Mouse (Mus musculus) heart, postnatal 0 days (tissue): ENCODE results near the gene Osbpl2. TPM values are rescaled to one million over a fixed set of nuclear protein-coding genes. Genes with fewer than 3 reads are reported as not detected.

ENCODE experiments used
- ATAC-seq: fragments of 200-750 bp; cut with Nextera tagmentation; 2 replicates; pipeline ENCODE4 v1.8.0; 2017; ENCODE audit warnings: low read depth, moderate number of reproducible peaks, moderate library complexity; ENCODE audit not compliant: insufficient read depth
- DNase-seq: peaks from one replicate; pipeline ENCODE4 v3.0.0-alpha.2; 2016; ENCODE audit warnings: low spot score
- H3K27ac ChIP-seq: fragments of 300-500 bp; sonication (generic); 2 replicates; pipeline ENCODE4 v1.5.1; 2014; ENCODE audit warnings: low read depth, mild to moderate bottlenecking
- H3K27me3 ChIP-seq: fragments of 300-500 bp; sonication (generic); 2 replicates; pipeline ENCODE4 v1.6.1; 2014; ENCODE audit warnings: low read length, mixed read lengths; ENCODE audit not compliant: control insufficient read depth, insufficient read depth
- H3K36me3 ChIP-seq: fragments of 300-500 bp; sonication (generic); replicated peaks from 2 replicates; pipeline ENCODE4 v1.6.1; 2014; ENCODE audit warnings: low read length, mixed read lengths; ENCODE audit not compliant: control insufficient read depth, insufficient read depth
- H3K4me1 ChIP-seq: fragments of 300-500 bp; sonication (generic); 2 replicates; pipeline ENCODE4 v1.6.1; 2014; ENCODE audit warnings: antibody characterized with exemption; ENCODE audit not compliant: control insufficient read depth, insufficient read depth
- H3K4me2 ChIP-seq: fragments of 300-500 bp; sonication (generic); 2 replicates; pipeline ENCODE4 v1.6.1; 2014; ENCODE audit warnings: low read depth, mild to moderate bottlenecking, low read length, moderate library complexity
- H3K4me3 ChIP-seq: fragments of 300-500 bp; sonication (generic); 2 replicates; pipeline ENCODE4 v1.5.1; 2014; ENCODE audit warnings: low read depth, low read length
- H3K9ac ChIP-seq: fragments of 300-500 bp; sonication (generic); replicated peaks from 2 replicates; pipeline ENCODE4 v1.6.1; 2014; ENCODE audit warnings: low read depth, low read length, mixed read lengths
- H3K9me3 ChIP-seq: fragments of 300-500 bp; sonication (generic); replicated peaks from 2 replicates; pipeline ENCODE4 v1.6.1; 2016; ENCODE audit warnings: low read length; ENCODE audit not compliant: control insufficient read depth
- CTCF ChIP-seq: IDR thresholded peaks from 2 replicates; pipeline ENCODE4 v1.5.1; 2016; ENCODE audit warnings: antibody characterized with exemption, control low read depth, low read depth
- EP300 ChIP-seq: IDR thresholded peaks from 2 replicates; pipeline ENCODE4 v1.6.1; 2016; ENCODE audit warnings: antibody characterized with exemption, low read depth
- WGBS: fragments of 180-500 bp; shearing (Covaris S2); extraction: QIAGEN DNeasy Blood & Tissue Kit; methylation state at CpG from one replicate; pipeline ENCODE4 v1.1.7; 2014; 5-methylcytosine and 5-hydroxymethylcytosine counted together
- polyA plus RNA-seq: library from polyadenylated mRNA; unstranded; fragments of >200 nt; fragmentation: Nextera tagmentation; extraction: Ambion mirVana; gene quantifications from 2 replicates; pipeline ENCODE4 v1.2.1, GENCODE M21; 2015
- total RNA-seq: library from RNA; depleted of rRNA; stranded (reverse); fragments of >200 nt; gene quantifications from 2 replicates; pipeline ENCODE4 v1.2.3, GENCODE M21; 2014; ENCODE audit warnings: low replicate concordance

Osbpl2 gene
- total and polyA plus RNA-seq, 2 experiments from 2014 or later = 30.2 to 32.4 TPM

DNA sequence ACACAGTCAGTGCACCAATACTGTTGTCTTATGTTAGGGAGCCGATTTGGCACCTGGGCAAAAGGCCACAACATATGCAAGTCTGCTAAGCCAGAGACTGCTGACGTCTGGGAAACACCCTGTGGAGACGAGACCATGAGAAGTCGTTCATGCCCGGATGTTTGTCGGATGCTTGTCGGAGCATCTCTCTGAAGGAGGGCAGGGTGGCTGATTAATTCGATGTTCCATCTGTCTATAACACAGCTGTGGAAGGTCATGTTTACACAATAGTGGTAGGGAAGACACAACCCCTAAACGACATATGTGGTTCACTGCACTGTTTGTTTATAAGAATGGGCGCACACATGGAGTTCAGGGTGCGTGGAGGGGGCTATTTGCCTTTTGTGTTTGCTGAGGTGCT is 81.6 kb downstream of the Osbpl2 start:
- H3K36me3 ChIP-seq = peaks cover 28% of the 10 kb centered on the region
- 78% methylated on average over 11 of the region's 11 CpGs for WGBS
- TF ChIP-seq CTCF = no peak
- TF ChIP-seq EP300 = no peak
- H3K4me2 ChIP-seq = no peak overlapping the region
- H3K9me3 ChIP-seq = no peaks in the 10 kb centered on the region
- no peak overlapping the region for H3K9ac ChIP-seq
- H3K4me3 ChIP-seq = no peak overlapping the region
- no peaks in the 10 kb centered on the region for H3K27me3 ChIP-seq
- no peak overlapping the region for H3K27ac ChIP-seq
- DNase-seq (no peak), ATAC-seq (no peak)
- 0 out of 2 replicates have a peak, but pooled peaks cover 12% of the 10 kb centered on the region for H3K4me1 ChIP-seq

DNA sequence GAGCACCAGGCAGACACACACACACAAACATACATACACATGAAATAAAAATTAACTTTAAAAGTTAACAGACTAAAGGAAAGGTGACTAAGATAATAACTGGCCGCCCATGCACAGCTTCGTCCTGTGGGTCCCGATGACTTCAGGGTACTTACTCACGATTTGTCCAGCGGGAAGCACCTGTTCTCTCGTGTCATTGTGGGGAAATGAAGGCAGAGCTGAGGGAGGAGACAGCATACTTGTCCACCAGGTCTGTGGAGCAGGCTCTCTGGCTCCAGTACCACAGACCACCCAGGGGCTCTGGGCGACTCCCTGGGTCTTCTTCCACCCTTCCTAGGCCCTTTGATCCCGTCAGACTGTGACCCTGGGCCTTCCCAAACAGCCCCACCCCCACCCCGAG is 82.2 kb downstream of the Osbpl2 start:
- peaks cover 24% of the 10 kb centered on the region; the same call in 1 of the 2 replicates for H3K36me3 ChIP-seq
- ATAC-seq (no peak), DNase-seq (no peak)
- H3K27ac ChIP-seq = no peak overlapping the region
- H3K9me3 ChIP-seq = no peaks in the 10 kb centered on the region
- no peaks in the 10 kb centered on the region for H3K27me3 ChIP-seq
- H3K9ac ChIP-seq = no peak overlapping the region
- 82% methylated on average over 9 of the region's 9 CpGs for WGBS
- no peak for TF ChIP-seq EP300
- TF ChIP-seq CTCF = no peak
- no peak overlapping the region for H3K4me2 ChIP-seq
- 0 out of 2 replicates have a peak, but pooled peaks cover 12% of the 10 kb centered on the region for H3K4me1 ChIP-seq
- H3K4me3 ChIP-seq = no peak overlapping the region

DNA sequence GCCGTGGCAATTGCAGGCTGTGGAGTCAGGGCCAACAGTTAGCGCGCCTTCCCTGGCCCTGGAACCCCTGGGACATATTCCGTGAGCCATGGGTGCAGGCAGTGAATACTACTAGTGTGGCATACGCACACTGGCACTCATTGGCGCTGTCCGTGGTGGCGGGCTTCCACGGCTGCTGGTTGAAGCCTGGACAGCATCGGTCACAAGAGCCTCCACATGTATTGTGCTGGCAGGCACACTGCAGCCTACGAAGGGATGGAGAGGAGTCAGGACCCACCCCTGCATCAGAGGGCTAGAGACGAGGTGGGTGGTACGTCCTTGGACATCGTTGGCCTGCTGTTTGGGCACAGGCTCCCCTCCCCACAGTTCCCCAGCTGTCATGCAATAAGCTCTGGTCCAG is 83.2 kb downstream of the Osbpl2 start:
- no peak overlapping the region for H3K4me2 ChIP-seq
- H3K27me3 ChIP-seq = no peaks in the 10 kb centered on the region
- no peak overlapping the region for H3K27ac ChIP-seq
- peaks cover 24% of the 10 kb centered on the region; the same call in 1 of the 2 replicates for H3K36me3 ChIP-seq
- H3K9ac ChIP-seq = no peak overlapping the region
- DNase-seq (no peak), ATAC-seq (no peak)
- TF ChIP-seq CTCF (no peak), EP300 (no peak)
- no peak overlapping the region for H3K4me3 ChIP-seq
- H3K9me3 ChIP-seq = no peaks in the 10 kb centered on the region
- 91% methylated on average over 14 of the region's 14 CpGs for WGBS
- 0 out of 2 replicates have a peak, but pooled peaks cover 12% of the 10 kb centered on the region for H3K4me1 ChIP-seq

GRCm38 (mm10) chr2:180202805-180203204 is 83.7 kb downstream of the Osbpl2 start:
- H3K9me3 ChIP-seq = no peaks in the 10 kb centered on the region
- H3K27me3 ChIP-seq = no peaks in the 10 kb centered on the region
- no peak overlapping the region for H3K4me3 ChIP-seq
- H3K9ac ChIP-seq = no peak overlapping the region
- DNase-seq (no peak), ATAC-seq (no peak)
- H3K4me2 ChIP-seq = no peak overlapping the region
- peaks cover 20% of the 10 kb centered on the region; the same call in 1 of the 2 replicates for H3K36me3 ChIP-seq
- 0 out of 2 replicates have a peak, but pooled peaks cover 12% of the 10 kb centered on the region for H3K4me1 ChIP-seq
- 66% methylated on average over 10 of the region's 10 CpGs for WGBS
- TF ChIP-seq CTCF (no peak), EP300 (no peak)
- H3K27ac ChIP-seq = no peak overlapping the region

- H3K9me3 ChIP-seq = no peaks in the 10 kb centered on the region
- H3K4me2 ChIP-seq = no peak overlapping the region
- no peaks in the 10 kb centered on the region for H3K27me3 ChIP-seq
- H3K4me3 ChIP-seq = no peak overlapping the region
- TF ChIP-seq CTCF (no peak), EP300 (no peak)
- ATAC-seq = no peak
- DNase-seq = no peak
- peaks cover 11% of the 10 kb centered on the region; the same call in 1 of the 2 replicates for H3K36me3 ChIP-seq
- no peak overlapping the region for H3K9ac ChIP-seq
- H3K27ac ChIP-seq = 0 out of 2 replicates have a peak overlapping the region, but pooled peaks have one; percentile 13
- 0 out of 2 replicates have a peak, but pooled peaks cover 12% of the 10 kb centered on the region for H3K4me1 ChIP-seq
- WGBS = 51% methylated on average over 9 of the region's 9 CpGs
These were observed 85.4 kb downstream of the Osbpl2 start for GRCm38 (mm10) chr2:180204501-180204900.
